Mouse (Mus musculus): Measurements from ENCODE around the gene Stat5b.

The Stat5b gene

DNA sequence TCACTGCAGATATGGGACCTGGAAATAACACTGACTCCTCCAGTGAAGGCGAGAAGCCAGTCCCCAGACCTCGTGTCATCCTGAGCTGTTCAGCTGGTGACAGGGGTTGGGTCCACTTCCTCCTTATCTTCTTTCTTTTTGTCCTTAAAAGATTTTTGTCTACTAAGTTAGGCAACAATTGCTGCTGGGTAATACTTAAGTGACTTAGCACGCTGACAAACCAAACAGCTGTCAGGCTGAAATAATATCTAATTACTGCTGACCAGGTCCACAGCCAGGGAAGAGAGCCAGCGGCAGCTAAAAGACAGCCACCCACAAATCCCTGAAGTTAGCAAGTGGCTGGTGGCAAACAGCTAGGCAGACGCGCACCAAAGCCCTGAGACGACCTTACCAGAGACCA, 45.0 kb downstream of the Stat5b start:
- no peak for DNase-seq

GRCm38 (mm10) chr11:100804409-100804808, 46.1 kb downstream of the Stat5b start:
- no peak for DNase-seq

- no peak for DNase-seq
Observed at GRCm38 (mm10) chr11:100799426-100799825, 51.1 kb downstream of the Stat5b start.

DNA sequence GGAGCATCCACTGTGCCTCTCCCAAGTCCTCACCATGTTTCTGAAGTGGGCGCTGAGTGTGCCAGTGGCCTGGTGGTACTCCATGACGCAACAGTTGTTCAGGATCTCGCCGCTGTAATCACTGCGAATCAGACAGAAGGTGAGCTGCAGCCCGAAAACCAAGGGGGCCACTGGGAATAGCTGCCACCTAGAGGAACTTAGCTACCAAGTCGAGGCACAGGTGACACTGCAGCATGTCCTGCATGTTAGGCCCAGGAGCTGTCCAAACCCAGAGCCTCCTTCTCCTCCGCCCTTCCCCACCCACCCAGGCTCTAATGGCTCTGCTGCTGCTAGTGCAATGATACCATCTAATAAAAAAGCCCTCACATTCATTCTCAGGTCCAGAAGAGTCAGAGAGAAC, 53.9 kb downstream of the Stat5b start:
- DNase-seq = no peak

- DNase-seq = no peak
Observed at GRCm38 (mm10) chr11:100795386-100795785, 55.1 kb downstream of the Stat5b start.

DNA sequence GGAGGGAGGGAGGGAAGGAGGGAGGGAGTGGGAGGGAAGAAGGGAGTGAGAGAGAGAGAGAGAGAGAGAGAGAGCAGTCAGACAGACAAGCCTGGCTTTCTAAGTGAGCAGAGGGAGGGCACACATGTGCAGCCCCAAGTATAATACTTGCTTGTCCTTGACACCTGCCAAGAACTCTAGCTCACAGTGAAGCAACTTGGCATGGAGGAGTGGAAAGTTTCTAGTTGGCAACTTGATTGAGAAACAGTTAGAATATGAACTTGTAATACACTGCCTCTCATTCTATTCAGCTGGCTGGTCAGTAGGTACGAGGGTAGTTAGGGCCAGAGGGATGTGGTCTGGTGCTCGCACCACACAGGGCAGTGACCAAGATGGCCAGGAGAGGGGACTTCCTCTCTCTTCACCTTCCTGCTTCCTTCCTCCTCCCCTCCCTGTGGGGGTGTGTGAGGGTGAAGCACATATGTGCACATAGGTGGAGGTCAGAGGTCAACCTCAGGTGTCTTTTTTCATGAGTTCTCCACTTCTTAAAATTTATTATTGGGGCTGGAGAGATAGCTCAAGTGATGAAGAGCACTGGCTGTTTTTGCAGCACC, 59.0 kb downstream of the Stat5b start:
- DNase-seq = peak; percentile 39

- peak; percentile 88 for DNase-seq
Observed at GRCm38 (mm10) chr11:100790644-100791043, 59.9 kb downstream of the Stat5b start.

GRCm38 (mm10) chr11:100789702-100790101, 60.8 kb downstream of the Stat5b start:
- no peak for DNase-seq

GRCm38 (mm10) chr11:100785774-100786173, 64.8 kb downstream of the Stat5b start:
- DNase-seq = no peak

- DNase-seq = no peak
Observed at GRCm38 (mm10) chr11:100784286-100784685, 66.2 kb downstream of the Stat5b start.

DNA sequence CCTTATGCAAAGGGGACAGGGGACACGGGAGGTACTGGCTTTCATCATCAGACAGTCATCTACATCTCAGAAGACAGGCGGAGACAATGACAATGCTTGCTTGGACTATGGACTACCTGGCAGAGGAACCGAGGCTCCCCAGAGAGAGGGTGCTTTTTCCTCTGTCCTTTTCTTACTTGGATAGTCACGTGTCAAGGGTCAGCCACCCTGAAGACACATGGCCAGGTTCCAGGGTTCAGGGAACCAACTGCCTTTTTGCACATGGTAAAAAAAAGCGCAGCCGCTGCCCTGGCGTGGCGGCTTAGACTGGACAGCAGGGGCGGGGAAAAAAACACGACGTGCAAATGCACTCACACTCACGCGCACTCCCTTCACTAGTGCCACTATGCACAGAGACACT, 68.0 kb downstream of the Stat5b start:
- peak; percentile 84 for DNase-seq

GRCm38 (mm10) chr11:100781763-100782475, 68.6 kb downstream of the Stat5b start:
- peak; percentile 22 for DNase-seq

- no peak for DNase-seq
Observed at GRCm38 (mm10) chr11:100780247-100780646, 70.3 kb downstream of the Stat5b start.

DNA sequence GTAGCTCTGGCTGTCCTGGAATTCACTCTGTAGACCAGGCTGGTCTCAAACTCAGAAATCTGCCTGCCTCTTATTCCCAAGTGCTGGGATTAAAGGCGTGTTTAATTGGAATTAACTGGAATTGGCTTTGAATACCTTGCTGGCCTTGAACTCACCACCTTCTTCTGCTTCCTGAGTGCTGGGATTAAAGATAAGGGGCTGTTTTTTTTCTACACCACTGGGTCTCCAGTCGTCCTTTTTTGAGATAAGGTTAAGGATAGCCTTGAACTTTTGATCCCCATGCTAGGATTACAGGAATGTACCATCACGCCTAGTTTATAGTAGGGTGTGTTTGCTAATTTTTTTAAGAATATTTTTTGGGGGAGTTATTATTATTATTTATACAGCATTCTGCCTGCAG, 72.5 kb downstream of the Stat5b start:
- no peak for DNase-seq

- DNase-seq = no peak
Observed at GRCm38 (mm10) chr11:100775921-100776320, 74.6 kb downstream of the Stat5b start.

GRCm38 (mm10) chr11:100774261-100774660, 76.3 kb downstream of the Stat5b start:
- DNase-seq = no peak

DNA sequence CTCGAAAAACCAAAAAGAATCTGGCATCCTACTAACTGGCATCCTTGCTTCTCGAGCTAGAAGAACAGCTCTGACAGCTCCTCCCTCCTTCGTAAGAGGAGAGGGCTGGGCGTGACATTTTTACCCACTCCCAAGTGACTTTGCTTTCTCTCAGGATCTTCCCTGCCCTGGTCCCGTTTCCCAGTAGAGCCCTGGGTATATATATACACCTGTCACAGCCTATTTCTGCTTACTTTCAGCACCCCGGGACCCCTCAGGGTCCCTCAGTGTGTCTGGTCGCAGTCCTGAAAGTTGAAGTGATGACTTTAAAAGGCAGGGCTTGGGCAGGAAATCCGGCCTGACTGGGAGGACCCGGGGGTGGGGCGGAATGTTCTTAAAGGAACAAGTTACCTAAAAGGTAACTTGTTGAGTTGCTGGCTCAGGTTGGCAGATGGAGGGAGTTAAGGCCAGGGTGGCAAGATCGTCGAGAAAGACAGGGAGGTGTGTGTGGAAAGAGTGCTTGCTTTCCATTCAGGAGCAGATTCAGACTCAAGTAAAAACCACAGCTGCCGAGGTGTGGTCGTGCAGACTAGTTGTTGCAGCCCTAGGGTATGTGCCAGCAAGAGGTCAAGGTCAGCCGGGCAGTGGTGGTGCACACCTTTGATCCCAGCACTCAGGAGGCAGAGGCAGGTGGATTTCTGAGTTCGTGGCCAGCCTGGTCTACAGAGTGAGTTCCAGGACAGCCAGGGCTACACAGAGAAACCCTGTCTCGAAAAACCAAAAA, 79.7 kb downstream of the Stat5b start, which contains the start of gene Ghdc:
Ghdc (minus strand) TSS at position 312 of the 763 bp plus-strand sequence.
- DNase-seq = peak; percentile 92

- peak; percentile 17 for DNase-seq
Observed at GRCm38 (mm10) chr11:100769980-100770379, 80.5 kb downstream of the Stat5b start.

DNA sequence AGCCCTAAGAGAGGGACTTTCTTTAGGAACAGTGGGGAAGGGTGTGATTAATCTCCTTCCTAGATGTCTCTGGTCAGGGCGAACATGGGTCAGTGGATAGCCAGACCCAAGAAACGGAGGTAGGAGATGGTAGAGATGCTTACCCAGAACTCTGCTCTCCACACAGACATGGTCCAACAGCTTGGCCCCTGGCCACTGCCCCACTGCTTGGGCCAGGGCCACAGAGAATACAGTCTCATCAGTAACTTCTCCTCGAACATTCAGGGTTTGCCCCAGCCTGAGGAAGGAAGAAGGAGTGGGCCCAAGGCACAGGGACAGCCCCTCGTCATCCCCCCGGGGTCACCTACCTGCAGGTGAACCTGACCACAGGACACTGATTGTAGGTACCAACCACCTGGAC, 82.7 kb downstream of the Stat5b start:
- peak; percentile 41 for DNase-seq

- peak; percentile 54 for DNase-seq
Observed at GRCm38 (mm10) chr11:100766726-100767125, 83.8 kb downstream of the Stat5b start.

DNA sequence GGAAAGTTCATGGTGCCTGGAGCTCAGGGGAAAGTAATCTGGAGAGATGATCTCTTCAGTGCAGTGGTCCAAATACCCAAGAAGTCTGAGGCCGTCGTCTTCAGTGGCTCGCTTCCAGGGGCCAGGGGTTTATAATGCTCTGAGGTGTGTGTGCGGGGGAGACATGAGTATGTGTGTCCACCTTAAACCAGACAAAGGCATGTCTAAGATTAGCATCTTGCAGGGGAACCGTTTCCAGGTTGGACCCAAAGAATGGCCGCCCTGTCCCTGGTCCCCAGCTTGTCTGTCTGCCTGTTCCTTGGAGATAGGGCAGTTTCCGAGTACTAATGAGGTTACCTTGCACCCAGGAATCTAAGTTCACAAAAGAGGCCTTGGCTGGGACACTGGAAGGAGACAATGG, 87.7 kb downstream of the Stat5b start, which contains the start of gene Hcrt:
Hcrt (minus strand) TSS at position 101 of the 400 bp plus-strand sequence.
- DNase-seq = no peak

GRCm38 (mm10) chr11:100761547-100762045, 88.9 kb downstream of the Stat5b start:
- peak; percentile 89 for DNase-seq

GRCm38 (mm10) chr11:100759611-100760233, 90.8 kb downstream of the Stat5b start, which contains the start of gene Kcnh4:
Gene Kcnh4 (minus strand): TSS chr11:100759942.
- DNase-seq = peak; percentile 13
